Mouse (Mus musculus): ENCODE measurements at regions not wholly inside any gene's neighbourhood (a gene's known extent, or its start where the extent isn't known, plus 50 kb on each side); places are given as distances from the start of the nearest gene placed in this dataset.

GRCm38 (mm10) chr16:47354279-47354678, 856.0 kb upstream of the Nectin3 start:
- DNase-seq = no peak

- no peak for DNase-seq
These were observed 889.1 kb upstream of the Dppa4 start for GRCm38 (mm10) chr16:47394398-47394797.

- DNase-seq = no peak
These were observed 876.5 kb upstream of the Dppa4 start for GRCm38 (mm10) chr16:47407067-47407466.

GRCm38 (mm10) chr16:47418680-47419252, 864.8 kb upstream of the Dppa4 start:
- DNase-seq = no peak

- DNase-seq = no peak
These were observed 838.5 kb upstream of the Dppa4 start for GRCm38 (mm10) chr16:47445083-47445482.

GRCm38 (mm10) chr16:47475441-47476081, 808.0 kb upstream of the Dppa4 start:
- no peak for DNase-seq

GRCm38 (mm10) chr16:47482071-47482470, 801.5 kb upstream of the Dppa4 start:
- DNase-seq = no peak

- DNase-seq = no peak
These were observed 795.0 kb upstream of the Dppa4 start for GRCm38 (mm10) chr16:47488525-47488924.

- no peak for DNase-seq
These were observed 757.7 kb upstream of the Dppa4 start for GRCm38 (mm10) chr16:47525857-47526256.

GRCm38 (mm10) chr16:47526613-47527012, 756.9 kb upstream of the Dppa4 start:
- no peak for DNase-seq

GRCm38 (mm10) chr16:47536524-47536923, 747.0 kb upstream of the Dppa4 start:
- DNase-seq = no peak

- no peak for DNase-seq
These were observed 732.4 kb upstream of the Dppa4 start for GRCm38 (mm10) chr16:47551101-47551500.

- peak in 1 of 2 experiments; percentile 2 for DNase-seq
These were observed 715.5 kb upstream of the Dppa4 start for GRCm38 (mm10) chr16:47568051-47568450.

GRCm38 (mm10) chr16:47599476-47599875, 684.1 kb upstream of the Dppa4 start:
- DNase-seq = no peak

Data from cerebellum, postnatal 36 days (tissue).